Mouse (Mus musculus) testis, adult 10 weeks (tissue): ENCODE results near the gene Tmem231. TPM values are rescaled to one million over a fixed set of nuclear protein-coding genes. Genes with fewer than 3 reads are reported as not detected.

Experiments used
- polyA plus RNA-seq: library from polyadenylated mRNA; stranded (reverse); fragments of 350-450 nt; fragmentation: Illumina TruSeq; extraction: RNeasy Lipid Tissue Mini Kit (QIAGEN cat#74804); gene quantifications from one replicate; pipeline ENCODE4 v1.2.3, GENCODE M21; 2014; ENCODE audit warnings: low read depth, low replicate concordance

Gene Tmem231
- 9.0 TPM for polyA plus RNA-seq

GRCm38 (mm10) chr8:111933348-111934076 lies at the start of gene Tmem231:
Gene Tmem231, minus strand, starts transcription at chr8:111933881.

DNA sequence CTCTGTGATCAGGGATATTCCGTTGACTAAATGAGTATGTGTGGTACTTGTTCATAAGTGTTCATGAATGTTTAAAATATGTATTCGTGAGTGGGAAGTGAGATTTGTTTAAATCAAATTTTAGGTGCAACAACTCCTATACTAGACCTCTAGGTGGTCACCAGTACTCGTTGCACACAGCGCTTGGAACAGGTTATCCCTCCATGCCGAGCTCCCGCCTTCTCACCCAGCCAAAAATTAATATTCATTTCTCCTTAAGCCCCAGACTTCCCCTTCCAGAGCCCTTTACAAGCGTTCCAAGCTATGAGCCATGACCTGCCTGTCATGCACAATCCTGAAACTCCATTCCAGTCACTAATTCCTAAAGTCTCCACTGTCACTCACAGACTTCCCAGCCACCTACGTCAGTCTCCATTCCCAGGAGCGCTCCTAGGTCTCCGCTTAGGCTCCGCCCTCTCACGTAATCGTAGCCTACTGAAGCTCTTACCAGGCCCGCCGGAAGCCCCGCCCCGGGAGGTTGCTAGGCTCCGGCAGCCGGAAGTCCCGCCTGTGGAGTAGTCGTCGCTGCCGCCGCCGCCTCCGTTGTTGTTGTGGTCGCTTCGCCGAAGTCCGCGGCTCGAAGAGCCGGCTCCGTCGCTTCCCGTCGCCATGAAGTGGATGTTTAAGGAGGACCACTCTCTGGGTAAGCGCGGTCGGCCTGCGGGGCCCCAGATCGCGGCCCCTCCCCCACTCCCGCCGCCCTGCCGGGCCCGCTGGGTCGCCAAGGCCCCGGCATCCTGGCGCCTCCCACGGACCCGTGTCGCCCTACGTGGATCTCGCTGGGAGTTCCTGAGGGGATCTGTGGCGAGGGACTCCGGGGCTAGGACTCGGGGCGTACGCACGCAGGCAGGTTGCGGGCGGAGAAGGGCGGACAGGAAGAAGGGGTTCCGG lies 6.8 kb upstream of the Tmem231 start, which contains the start of gene Gabarapl2:
Gene Gabarapl2, plus strand, starts transcription at position 533 of the 930 bp plus-strand sequence.

DNA sequence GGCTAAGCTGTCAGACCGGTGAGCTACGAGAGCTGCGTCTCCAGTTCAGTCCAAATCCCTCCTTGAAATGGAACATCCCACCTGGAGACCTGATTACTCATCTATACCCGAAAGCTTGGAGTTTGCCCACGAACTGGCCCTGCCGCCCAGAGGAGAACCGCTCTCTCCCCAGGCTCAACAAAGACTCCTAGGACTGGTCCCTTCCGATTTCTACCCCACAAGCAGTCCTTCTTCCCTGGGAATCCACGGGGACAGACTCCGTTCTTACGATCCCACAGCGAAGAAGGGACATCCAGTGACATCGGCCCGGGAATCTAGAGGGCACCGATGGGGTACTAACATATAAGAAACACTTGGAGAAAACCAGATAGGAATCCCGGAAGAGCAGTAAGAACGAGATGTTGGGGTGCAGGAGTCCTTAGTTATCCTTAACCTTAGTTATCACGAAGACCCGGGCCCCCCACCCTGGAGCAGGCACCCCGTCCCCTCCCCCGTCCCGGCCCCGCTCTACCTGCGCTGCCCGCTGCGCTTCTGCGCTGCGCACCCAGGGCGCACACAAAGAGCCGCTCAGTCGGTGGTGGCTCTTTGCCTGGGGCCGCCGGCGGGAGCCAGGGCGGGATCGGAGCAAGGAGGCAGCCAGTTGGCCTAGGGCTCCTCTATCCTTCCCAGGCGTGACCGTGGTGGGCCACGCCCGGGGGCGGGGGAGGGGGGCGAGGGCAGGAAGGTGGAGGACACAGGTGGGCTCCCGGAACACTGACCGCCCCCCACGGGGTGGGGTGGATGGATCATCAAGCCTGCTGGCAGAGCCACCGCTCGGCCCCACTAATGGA lies 23.8 kb downstream of the Tmem231 start, which contains the start of gene Chst5:
Gene Chst5, minus strand, starts transcription at position 827 of the 830 bp plus-strand sequence.

DNA sequence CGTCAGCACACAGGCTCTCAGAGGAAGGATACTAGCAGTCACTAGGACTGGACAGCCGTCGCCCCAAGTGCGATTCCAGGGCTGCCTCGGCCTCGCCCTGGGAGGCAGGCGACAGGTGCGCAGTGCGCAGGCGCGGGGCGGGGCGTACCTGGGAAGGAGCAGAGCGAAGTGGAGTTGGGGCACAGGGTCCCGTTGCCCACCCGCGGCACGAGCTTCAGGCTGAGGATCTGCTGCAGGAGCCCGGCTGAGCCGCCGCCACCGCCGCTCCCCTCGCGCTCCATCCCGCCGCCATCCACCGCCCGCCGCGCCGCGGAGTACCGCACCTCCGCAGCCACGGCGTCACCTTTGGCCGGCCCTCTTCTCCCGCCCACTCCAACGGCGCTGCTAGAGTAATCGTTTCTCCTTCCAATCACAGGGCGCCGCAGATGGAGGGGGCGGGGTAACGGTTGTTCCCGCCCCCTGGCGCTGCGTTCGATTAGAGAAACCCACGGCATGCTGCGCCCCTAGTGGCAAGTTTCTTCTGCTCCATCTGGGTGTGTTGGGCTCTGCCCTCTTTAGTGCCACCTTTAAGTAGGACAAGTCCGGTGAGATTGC lies 57.2 kb downstream of the Tmem231 start, which contains the start of gene Tmem170:
Gene Tmem170, minus strand, starts transcription at position 396 of the 594 bp plus-strand sequence.

Other genes starting within 250 kb of the Tmem231 start
- gene Ctrb1, start 242.9 kb downstream of the Tmem231 start, polyA plus RNA-seq = not detected
- gene Bcar1, start 190.1 kb downstream of the Tmem231 start, polyA plus RNA-seq = 0.64 TPM
- 119 TPM for gene Cfdp1, start 79.6 kb downstream of the Tmem231 start, polyA plus RNA-seq
- 21.2 TPM for gene Tmem170, start 57.1 kb downstream of the Tmem231 start, polyA plus RNA-seq
- gene Chst5, start 23.4 kb downstream of the Tmem231 start, polyA plus RNA-seq = 0.21 TPM
- 28.0 TPM for gene Gabarapl2, start 6.8 kb upstream of the Tmem231 start, polyA plus RNA-seq
- gene Adat1, start 58.4 kb upstream of the Tmem231 start, polyA plus RNA-seq = 2.9 TPM
- gene Kars, start 77.4 kb upstream of the Tmem231 start, polyA plus RNA-seq = 38.7 TPM
- 7.8 TPM for gene Terf2ip, start 77.5 kb upstream of the Tmem231 start, polyA plus RNA-seq
- 0.74 TPM for gene Gm6793, start 81.2 kb upstream of the Tmem231 start, polyA plus RNA-seq